Mouse (Mus musculus) thymus, postnatal 36 days (tissue): ENCODE measurements at regions not wholly inside any gene's neighbourhood (a gene's known extent, or its start where the extent isn't known, plus 50 kb on each side); places are given as distances from the start of the nearest gene placed in this dataset.

Experiments used
- DNase-seq, 2 experiments: peaks; one replicate each; pipeline ENCODE4 v3.0.0; 2022; ENCODE audit warnings: mixed read lengths in 2 of 2

- no peak for DNase-seq
These were observed 177.3 kb downstream of the Ttc8 start for GRCm38 (mm10) chr12:99097618-99098066.

GRCm38 (mm10) chr12:99099881-99100280 is 179.5 kb downstream of the Ttc8 start:
- DNase-seq: no peak

GRCm38 (mm10) chr12:99108616-99109015 is 188.2 kb downstream of the Ttc8 start:
- DNase-seq: no peak

GRCm38 (mm10) chr12:99113781-99114180 is 193.4 kb downstream of the Ttc8 start:
- DNase-seq: no peak

GRCm38 (mm10) chr12:99116491-99116890 is 196.1 kb downstream of the Ttc8 start:
- no peak for DNase-seq

- DNase-seq: no peak
These were observed 198.2 kb downstream of the Ttc8 start for GRCm38 (mm10) chr12:99118381-99119115.

GRCm38 (mm10) chr12:99119966-99120365 is 199.6 kb downstream of the Ttc8 start:
- no peak for DNase-seq

- DNase-seq: no peak
These were observed 203.5 kb downstream of the Ttc8 start for GRCm38 (mm10) chr12:99123611-99124495.

- DNase-seq: no peak
These were observed 205.8 kb downstream of the Ttc8 start for GRCm38 (mm10) chr12:99126129-99126528.
